Mouse (Mus musculus) retina, embryonic 14.5 days (tissue): Measurements from ENCODE around the gene Pias4.

Source experiments
- DNase-seq: peaks from one replicate; pipeline ENCODE4 v3.0.0-alpha.2; 2015; ENCODE audit warnings: low spot score

Pias4 gene

DNA sequence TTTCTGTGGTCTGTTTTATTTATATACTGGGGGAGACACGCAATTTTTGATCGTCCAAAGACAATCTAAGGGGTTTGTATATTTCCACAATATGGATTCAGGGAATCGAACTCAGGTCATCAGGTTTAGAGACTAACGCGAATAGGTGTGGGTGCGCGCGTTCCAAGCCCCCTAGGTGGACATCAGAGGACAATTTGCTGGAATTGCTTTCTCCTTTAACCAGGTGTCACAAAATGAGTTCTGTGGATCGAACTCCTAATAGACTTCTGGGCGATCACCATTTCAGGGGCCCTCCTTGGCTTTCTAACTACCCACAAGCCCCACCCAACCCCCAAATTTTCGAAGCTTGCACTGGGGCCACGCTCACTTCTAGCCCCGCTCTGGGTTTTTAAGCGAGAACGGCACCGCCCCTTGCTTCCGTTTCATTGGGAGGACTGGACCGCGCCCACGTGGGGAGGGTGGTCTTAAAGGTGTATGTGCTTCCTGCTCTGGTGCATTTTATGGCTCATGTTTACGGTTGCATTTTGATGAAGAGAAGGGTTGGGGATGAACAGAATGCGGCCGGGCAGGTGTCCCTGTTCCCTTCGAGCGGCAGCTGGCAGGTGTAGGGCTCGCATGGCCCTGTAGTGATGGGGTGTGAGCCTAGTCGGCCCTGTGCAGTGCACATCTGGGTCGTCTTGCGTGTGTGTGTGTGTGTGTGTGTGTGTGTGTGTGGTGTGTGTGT lies 960 bp upstream of the Pias4 start:
- peak; percentile 78 for DNase-seq

DNA sequence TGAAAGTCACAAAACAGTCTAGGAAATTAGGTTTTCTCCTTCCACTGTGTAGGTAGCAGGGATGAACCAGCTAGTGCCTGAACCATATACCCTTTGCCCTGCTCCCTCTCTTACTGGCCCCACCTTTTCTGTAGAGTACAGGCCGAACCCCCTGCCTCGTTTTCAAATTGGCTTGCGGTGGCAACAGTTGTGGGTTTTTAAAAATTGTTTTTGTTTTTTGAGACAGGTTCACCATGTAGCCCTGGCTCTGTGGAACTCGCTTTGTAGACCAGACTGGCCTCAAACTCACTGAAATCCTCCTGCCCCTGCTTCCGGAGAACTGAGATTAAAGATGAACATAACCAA lies 336 bp upstream of the Pias4 start:
- no peak for DNase-seq

DNA sequence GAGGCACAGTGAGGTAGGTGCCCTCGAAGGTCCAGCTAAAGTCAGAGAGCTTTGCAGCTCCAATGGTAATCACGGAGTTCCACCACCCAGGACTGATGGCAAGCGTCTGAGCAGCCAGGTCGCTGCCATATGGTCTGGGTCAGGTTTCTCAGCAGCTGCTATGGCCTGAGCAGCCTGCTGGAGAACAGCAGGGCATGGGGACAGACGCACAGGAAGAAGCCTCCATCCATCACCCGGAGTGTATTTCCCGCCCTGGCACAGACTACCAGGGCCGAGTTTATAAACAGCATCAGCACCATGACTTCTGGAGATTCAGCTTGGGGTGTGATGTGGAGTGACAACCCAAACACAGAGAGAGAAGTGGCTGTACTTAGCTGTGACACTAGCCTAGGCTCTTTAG lies 2.6 kb downstream of the Pias4 start:
- DNase-seq = no peak

DNA sequence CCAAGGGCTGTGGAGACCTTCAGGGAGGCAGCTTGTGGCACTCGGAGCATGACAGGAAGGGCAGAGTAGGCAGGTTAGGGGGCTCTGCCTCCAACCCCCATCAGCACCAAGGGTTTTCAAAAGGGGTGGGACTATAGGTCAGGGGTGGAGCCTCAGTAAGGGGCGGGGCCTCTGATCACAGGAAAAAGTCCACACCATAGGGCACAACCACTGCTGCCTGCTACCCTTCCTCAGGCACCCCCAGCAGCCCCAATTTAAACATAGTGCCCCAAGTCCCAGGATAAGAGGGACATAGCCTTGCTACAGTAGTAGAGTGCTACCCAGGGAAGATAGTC lies 5.4 kb downstream of the Pias4 start:
- no peak for DNase-seq

DNA sequence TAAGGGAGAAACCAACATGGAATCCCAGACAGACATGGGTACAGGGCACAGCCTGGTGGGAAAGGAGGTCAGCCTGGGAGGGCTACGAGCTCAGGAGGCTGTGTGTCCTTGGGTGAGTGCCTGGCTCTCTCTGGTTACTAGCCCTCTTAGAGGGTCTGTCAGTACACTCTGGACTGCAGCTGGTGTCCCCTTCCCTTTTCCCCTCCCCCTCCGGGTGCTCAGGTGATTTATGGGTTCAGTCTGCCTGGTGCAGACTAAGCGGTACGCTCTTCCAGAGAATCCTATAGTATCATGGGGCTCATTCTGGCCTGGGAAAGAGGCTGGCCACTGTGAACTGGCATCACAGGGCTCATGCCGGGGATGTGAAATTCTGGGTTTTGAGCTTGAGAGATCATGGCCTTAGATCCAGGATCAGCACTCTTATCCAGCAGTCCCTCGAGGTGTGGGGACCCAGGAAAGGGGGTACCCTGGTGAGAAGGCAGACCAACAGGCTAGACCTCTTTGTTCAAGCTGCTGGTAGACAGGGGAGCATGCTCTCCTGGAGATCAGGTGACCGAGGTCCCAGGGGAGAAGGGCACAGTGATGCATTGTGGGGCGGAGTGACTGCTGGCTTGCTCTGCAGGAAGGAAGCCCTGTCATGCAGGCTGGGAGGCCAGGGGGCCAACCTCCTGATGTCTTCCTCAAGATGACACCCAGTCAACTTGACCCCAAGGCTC lies 6.0 kb downstream of the Pias4 start:
- no peak for DNase-seq

DNA sequence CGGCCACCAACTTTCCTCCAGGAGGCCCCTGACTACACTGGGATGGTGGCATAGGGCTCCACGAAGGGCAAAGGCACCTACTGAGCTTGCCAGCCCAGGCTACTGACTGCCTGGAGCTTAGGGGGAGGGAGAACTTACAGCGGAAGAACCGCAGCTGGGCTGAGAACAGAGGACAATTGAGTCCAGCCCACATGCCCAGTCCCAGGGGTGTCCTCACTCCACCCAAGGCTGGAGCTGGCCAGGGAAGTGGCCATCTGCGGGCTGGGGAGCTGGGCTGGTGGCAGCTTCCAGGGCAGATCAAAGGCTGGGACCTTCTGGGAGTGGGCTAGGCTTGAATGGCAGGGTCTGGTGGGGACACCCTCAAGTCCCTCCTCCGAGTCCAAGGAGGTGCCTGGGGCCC lies 13.0 kb downstream of the Pias4 start:
- DNase-seq = no peak

DNA sequence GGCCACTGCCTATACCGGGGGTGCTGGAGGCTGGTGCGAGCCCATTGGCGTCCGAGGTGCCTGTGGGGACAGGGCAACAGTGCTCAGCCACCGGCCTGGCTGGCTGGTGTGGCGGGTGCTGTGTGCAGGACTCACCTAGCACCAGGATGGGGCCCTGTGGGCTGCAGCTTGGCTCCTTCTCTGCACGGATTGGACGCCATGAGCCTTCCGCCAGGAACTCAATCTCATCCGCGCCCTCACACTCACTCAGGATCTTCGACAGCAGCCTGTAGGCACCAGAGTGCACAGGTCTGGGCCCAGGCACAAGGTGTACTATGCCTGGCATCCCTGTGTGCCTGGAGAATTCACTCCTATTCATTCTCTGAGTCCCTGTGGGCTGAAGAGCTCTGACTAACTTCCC lies 13.4 kb downstream of the Pias4 start:
- DNase-seq = no peak

DNA sequence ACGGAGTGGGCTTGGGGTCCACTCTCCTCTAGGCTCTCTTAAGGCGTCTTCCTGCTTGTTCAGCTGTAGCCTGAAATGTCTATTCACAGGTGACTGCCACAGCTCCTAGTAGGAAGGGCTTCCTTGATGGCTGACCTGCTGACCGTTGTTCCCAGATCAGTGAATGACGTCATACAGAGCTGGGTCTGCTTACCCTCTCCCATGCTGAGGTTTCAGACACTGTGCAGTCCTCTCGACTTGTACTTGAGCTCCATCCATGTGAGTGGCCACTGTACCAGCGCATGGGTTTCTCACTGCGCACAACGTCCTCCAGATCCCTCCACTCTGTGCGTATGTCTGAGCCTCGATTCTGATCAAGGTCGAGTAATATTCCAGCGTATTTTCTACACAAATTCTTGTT lies 15.1 kb downstream of the Pias4 start:
- no peak for DNase-seq

DNA sequence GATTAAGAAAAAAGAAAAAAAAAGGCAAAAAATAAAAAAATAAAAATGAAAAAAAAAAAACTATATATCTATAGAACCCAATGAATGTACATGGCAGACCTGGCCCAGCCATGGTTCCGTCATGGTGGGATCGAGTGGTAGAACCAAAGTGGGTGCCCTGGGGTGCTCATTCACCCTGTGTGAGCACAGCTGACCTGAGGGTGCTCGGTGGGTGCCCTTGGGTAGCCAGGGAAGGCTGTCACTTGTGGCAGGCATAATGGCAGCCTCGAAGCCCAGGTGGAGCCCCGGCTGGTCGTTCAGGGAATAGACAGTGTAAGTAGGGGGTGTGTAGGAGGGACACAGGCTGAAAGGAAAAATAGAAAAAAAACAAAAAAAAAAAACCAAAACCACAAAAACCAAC lies 16.5 kb downstream of the Pias4 start:
- no peak for DNase-seq

DNA sequence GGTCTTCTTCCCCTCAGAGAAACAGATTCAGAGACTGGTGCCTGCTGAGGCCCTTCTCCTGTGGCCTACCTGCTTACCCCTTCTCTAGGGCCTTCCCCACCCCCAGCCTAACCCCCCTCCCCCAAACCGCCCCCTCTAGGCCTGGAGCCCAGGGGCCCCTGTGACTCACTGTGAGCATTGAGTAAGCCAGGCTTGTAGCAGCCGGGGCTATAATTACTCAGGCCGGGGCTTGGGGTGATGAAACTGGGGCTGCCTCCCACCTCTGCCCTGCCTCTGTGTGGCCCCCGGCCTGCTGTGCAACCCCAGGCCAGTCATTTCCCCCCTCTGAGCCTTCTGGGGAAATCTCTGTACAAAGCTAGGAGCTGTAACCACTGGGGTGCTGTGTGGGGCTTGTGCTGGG lies 21.4 kb downstream of the Pias4 start:
- DNase-seq = no peak

DNA sequence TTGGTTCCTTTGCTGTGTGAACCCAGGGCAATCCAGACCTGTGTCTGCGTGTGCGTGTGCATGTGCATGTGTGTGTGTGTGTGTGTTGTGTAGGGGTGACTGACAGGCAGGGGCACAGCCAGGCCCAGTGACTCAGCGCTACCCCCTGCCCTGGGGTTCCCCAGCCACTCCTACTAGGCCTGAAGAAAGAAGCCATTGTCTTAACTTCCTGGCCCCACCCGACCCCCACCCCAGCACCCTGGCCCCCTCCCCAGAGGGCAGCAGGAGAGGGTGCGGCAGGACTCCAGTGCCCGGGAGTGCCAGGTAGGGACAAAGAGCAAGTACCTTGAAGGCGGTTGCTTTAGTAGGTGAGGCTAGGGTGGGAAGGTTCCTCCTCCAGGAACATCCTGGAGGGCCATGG lies 21.9 kb downstream of the Pias4 start:
- DNase-seq = no peak

DNA sequence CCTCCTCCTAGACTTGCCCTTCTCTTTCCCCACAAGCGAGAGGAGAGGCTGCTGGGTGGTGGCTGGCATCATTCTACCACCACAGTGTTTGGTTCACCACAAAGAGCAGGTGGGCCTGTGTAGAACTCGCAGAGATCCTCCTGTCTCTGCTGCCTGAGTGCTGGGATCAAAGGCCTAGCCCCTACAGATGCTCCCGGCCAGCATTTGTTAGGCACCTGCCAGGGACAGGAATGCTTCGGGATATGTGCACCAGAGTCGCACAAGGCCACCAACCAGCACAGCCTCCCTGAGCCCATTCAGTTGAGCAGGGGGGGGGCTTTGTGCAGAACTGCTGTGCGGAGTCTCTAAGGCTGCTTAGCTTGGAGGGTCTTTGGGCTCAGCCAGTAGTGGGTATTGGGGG lies 22.4 kb downstream of the Pias4 start:
- no peak for DNase-seq

DNA sequence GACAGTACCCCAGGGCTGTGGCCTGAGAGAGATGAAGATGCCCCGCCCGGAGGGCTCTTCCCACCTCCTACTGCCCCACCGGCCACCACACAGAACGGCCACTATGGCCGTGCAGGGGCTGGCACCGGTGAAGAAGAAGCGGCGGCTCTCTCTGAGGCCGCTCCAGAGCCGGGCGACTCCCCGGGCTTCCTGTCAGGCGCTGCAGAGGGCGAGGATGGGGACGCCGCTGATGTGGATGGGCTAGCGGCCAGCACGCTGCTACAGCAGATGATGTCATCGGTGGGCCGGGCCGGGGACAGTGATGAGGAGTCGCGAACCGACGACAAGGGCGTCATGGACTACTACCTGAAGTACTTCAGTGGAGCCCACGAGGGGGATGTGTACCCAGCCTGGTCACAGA lies 23.1 kb downstream of the Pias4 start:
- no peak for DNase-seq

DNA sequence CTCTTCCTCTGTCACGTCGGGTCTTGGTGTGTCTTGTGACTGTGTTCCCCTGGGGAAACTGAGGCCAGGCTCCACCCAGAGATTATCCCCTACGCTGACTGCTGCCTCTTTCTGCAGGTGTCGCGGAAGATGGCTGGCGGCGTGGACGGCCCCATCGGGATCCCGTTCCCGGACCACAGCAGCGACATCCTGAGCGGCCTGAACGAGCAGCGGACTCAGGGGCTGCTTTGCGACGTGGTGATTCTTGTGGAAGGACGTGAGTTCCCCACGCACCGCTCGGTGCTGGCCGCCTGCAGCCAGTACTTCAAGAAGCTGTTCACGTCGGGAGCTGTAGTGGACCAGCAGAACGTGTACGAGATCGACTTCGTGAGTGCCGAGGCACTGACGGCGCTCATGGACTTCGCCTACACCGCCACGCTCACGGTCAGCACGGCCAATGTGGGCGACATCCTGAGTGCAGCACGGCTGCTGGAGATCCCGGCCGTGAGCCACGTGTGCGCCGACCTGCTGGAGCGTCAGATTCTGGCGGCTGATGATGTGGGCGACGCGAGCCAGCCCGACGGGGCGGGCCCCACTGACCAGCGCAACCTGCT lies 23.8 kb downstream of the Pias4 start:
- DNase-seq = no peak

DNA sequence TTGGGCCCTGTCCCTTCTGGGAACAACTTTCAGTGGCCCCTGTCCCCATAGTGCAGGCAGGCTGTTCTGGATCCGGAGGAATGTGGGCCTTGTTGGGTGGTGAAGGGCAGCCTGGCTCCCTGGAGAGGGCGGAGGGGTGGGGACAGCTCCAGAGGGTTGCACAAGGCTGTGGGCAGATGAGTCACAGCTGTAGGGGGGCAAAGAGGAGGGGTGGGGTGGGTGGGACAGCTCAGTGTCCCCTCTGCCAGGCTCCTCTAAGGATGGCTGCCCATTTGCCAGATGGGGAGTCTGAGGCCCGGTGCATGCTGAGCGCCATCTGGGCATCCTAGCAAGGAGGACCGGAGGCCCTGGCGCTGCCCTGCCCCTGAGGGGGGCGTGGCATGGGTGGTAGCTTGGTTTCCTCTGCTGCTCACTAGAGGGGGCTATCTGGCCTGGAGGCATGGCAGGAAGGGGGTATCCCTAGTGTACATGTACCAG lies 24.5 kb downstream of the Pias4 start:
- no peak for DNase-seq

DNA sequence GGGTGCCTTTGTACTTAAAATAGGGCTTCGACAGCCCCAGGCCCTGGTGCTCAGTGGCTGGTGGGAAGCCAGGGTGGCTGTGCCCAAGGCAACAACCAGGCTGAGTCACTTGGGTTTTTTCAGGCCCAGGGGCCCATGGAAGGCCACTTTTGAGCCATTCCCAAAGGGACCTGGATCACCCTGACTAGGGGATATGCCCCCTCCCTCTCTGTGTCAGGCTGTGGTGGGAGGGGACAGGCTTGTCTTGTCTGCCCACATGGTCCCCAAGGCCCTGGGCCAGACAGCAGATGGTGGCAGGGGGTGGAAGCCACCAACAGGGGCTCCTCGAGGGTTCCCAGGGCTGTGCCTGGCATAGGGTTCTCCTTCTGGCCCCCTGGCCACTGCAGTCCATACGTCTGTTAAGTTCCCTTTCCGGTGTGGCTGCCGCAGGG lies 25.2 kb downstream of the Pias4 start:
- no peak for DNase-seq

DNA sequence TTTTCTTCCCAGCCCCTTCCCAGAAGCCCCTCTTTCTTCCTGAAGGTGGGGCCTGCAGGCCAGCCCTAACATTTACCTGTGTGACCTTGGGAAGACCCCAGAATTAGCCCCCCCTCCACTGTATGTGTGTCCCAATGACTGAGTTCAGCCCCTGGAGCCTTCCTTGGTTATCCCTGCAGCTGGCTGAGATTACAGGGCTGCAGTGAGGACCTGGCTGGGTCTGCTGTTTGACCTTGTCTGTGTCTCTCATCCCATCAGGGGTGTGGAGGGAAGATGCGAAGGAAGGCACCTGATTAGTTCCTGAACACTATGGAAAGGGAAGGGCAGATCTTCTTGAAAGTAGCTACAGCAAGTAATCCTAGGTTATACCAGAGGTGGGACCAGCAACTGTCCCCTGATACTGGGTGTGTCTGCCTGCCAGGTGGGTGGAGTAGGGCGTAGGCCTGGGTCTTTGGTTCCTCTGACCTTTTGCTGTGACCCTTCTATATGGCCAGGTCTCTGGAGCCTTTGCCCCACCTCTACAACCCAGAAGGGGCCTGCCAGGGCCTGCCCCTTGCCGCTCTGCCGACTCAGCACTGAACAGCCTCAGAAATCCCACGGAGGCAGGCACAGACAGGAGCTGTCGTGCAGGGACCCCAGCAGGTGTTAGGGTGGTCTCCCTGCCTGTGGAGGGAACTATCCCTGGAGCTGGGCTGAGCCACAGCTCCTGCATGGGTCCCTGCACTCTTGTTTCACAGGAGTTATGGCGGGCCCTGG lies 26.1 kb downstream of the Pias4 start:
- DNase-seq = no peak

DNA sequence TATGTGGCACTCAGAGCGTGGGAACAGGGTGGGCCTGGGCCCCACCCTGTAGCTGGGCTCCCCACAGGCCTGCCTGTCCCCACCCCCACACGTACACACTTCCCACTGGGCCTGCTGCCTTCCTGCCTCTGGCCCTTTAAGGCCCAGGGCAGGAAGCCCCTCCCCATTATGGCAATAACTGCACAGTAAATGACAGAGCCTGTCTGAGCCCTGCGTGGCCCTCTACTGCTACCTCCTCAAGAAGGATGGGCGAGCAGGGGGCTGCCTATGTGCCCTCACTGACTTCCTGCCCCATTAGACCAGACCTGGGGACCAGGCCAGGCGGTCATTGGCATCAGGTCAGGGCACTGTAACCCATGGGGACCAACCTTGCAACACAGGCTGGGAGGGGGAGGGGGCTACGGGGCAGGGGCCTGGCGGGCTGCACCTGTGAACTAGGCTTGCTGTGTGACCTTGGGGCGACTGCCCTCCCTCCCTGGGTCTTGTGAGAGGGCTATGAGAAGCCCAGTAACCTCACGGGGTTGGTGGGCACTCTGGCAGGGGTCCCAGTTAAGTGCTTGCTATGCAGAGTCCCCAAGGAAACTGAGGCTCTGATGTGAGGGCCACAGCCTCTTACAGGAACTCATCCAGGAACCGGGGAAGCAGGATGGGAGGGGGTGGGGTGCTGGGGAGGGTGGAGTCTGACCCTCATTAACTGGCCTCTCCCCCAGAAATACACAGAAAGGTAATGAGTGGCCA lies 26.8 kb downstream of the Pias4 start:
- DNase-seq = no peak

DNA sequence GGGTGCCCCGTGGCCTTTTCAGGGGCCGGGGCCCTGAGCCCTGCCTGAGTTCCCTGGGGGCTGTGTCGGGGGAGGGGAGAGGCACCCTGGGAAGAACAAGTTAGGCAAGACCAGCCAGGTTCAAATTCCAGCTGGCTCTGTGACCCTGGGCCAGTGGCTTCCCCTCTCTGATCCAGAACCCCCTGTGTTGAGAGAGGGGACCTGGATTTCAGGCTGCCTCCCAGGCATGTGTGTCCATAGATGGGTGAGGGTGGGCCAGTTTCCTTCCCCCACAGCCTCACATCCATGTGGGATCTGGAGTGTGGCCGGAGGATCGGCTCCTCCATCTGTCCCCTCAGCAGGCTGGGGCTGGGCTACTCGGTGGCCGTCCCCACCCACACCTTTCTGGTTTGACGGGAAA lies 27.7 kb downstream of the Pias4 start:
- no peak for DNase-seq

DNA sequence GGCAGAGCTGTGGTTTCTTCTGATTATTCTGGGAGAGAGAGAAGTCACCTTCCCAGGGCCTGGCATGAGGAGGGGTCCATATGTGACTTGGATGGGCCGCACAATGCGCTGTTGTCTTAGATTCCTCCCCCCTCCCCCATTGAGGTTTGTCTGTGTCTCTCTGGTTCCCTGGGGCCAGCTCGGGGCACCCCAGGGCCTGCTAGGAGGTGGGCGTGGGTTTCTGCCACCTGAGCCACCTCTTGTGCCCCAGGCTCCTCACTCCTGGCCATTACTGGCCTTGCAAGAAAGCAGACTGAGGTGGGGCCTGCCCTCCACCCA lies 28.2 kb downstream of the Pias4 start:
- no peak for DNase-seq

DNA sequence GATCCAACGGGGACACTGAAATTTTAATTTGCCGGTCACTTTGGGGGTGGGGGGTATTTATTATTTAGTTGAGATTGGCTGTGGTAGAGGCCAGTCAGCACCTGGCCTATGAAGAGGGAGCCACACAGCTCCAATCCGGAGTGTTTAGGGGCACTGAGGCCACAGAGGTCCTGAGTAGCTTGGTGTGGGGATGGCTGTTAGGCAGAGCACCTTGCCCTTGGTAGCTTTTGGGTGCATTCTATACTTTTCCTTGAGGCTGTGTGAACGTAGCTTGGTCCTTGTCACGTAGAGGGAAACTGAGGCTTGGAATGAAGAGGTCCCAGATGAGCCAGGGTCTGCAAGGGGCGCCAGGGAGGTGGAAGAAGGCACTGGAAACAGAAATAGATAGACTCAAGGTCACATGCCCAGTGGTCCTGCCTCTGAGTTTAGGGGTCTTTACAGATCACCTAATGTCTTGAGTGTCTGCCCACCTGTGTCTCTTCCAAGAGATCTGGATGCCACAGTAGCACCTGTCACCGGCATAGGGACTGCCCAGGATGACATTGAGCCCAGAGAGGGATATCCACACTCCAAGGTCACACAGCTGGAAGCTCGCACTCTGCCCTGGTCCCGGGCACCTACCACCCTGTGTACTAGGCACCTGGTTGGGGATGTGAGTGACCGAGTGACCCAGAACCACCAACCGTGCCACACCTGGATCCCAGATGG lies 28.7 kb downstream of the Pias4 start:
- DNase-seq = no peak
